Mouse (Mus musculus) neural tube, embryonic 15.5 days (tissue): Measurements from ENCODE around the gene Ankfy1. TPM values are rescaled to one million over a fixed set of nuclear protein-coding genes. Genes with fewer than 3 reads are reported as not detected.
"Not testable (repeated sequence)": the region's sequence is repeated elsewhere in the genome, so short reads cannot be mapped to it uniquely, and the experiment has no call there.

Experiments
- ATAC-seq: fragments of 200-750 bp; cut with Nextera tagmentation; 2 replicates; pipeline ENCODE4 v1.8.0; 2017; ENCODE audit warnings: mild to moderate bottlenecking, moderate TSS enrichment, moderate library complexity; ENCODE audit not compliant: low FRiP score
- H3K27ac ChIP-seq: fragments of 300-500 bp; sonication (generic); replicated peaks from 2 replicates; pipeline ENCODE4 v1.5.1; 2015; ENCODE audit warnings: mild to moderate bottlenecking, inconsistent platforms
- H3K27me3 ChIP-seq: fragments of 300-500 bp; sonication (generic); replicated peaks from 2 replicates; pipeline ENCODE4 v1.6.1; 2015; ENCODE audit warnings: inconsistent platforms
- H3K36me3 ChIP-seq: fragments of 300-500 bp; sonication (generic); 2 replicates; pipeline ENCODE4 v1.6.1; 2015; ENCODE audit warnings: inconsistent platforms
- H3K4me1 ChIP-seq: fragments of 300-500 bp; sonication (generic); 2 replicates; pipeline ENCODE4 v1.6.1; 2015; ENCODE audit warnings: inconsistent platforms
- H3K4me2 ChIP-seq: fragments of 300-500 bp; sonication (generic); 2 replicates; pipeline ENCODE4 v1.6.1; 2015; ENCODE audit warnings: inconsistent platforms, mild to moderate bottlenecking, moderate library complexity
- H3K4me3 ChIP-seq: fragments of 300-500 bp; sonication (generic); replicated peaks from 2 replicates; pipeline ENCODE4 v1.5.1; 2015; ENCODE audit warnings: mild to moderate bottlenecking, inconsistent platforms
- H3K9ac ChIP-seq: fragments of 300-500 bp; sonication (generic); replicated peaks from 2 replicates; pipeline ENCODE4 v1.6.1; 2015; ENCODE audit warnings: mild to moderate bottlenecking, inconsistent platforms
- H3K9me3 ChIP-seq: fragments of 300-500 bp; sonication (generic); replicated peaks from 2 replicates; pipeline ENCODE4 v1.6.1; 2016; ENCODE audit warnings: inconsistent platforms
- WGBS: fragments of 180-500 bp; shearing (Covaris S2); methylation state at CpG from one replicate; pipeline ENCODE4 v1.1.7; 2015; ENCODE audit warnings: mixed read lengths; 5-methylcytosine and 5-hydroxymethylcytosine counted together
- polyA plus RNA-seq: library from polyadenylated mRNA; unstranded; fragments of >200 nt; fragmentation: Nextera tagmentation; extraction: Ambion mirVana; gene quantifications from 2 replicates; pipeline ENCODE4 v1.2.1, GENCODE M21; 2015

Gene Ankfy1
- polyA plus RNA-seq, 1 experiment from 2014 or later, result 19.7 TPM

GRCm38 (mm10) chr11:72723871-72724270 is 34.1 kb downstream of the Ankfy1 start:
- no peak overlapping the region for H3K27ac ChIP-seq
- ATAC-seq, result no peak

GRCm38 (mm10) chr11:72726023-72726422 is 36.2 kb downstream of the Ankfy1 start:
- no peak overlapping the region for H3K4me2 ChIP-seq
- no peak overlapping the region for H3K9ac ChIP-seq
- H3K4me3 ChIP-seq, result no peak overlapping the region
- no peaks in the 10 kb centered on the region for H3K4me1 ChIP-seq
- H3K27me3 ChIP-seq, result no peaks in the 10 kb centered on the region
- H3K9me3 ChIP-seq, result no peaks in the 10 kb centered on the region
- no peak for ATAC-seq
- no peak overlapping the region for H3K27ac ChIP-seq
- peaks cover 26% of the 10 kb centered on the region for H3K36me3 ChIP-seq

More at GRCm38 (mm10) chr11:72723871-72724270, 34.1 kb downstream of the Ankfy1 start:
- peaks cover 6% of the 10 kb centered on the region for H3K36me3 ChIP-seq
- no peak overlapping the region for H3K9ac ChIP-seq
- no peak overlapping the region for H3K4me3 ChIP-seq
- no peaks in the 10 kb centered on the region for H3K4me1 ChIP-seq
- no peaks in the 10 kb centered on the region for H3K27me3 ChIP-seq
- no peaks in the 10 kb centered on the region for H3K9me3 ChIP-seq
- H3K4me2 ChIP-seq, result no peak overlapping the region

- Histone ChIP-seq H3K27ac (no peak overlapping the region), H3K27me3 (no peaks in the 10 kb centered on the region), H3K4me3 (no peak overlapping the region), H3K9me3 (no peaks in the 10 kb centered on the region), H3K9ac (no peak overlapping the region), H3K36me3 (peaks cover 58% of the 10 kb centered on the region), H3K4me2 (no peak overlapping the region), H3K4me1 (no peaks in the 10 kb centered on the region)
- no peak for ATAC-seq
- WGBS, result 89% methylated on average over 3 of the region's 3 CpGs
Observed at GRCm38 (mm10) chr11:72733736-72734135, 43.9 kb downstream of the Ankfy1 start.

- Histone ChIP-seq H3K9ac (no peak overlapping the region), H3K27me3 (no peaks in the 10 kb centered on the region), H3K4me1 (no peaks in the 10 kb centered on the region), H3K27ac (no peak overlapping the region), H3K4me2 (no peak overlapping the region), H3K4me3 (no peak overlapping the region), H3K9me3 (no peaks in the 10 kb centered on the region), H3K36me3 (peaks cover 58% of the 10 kb centered on the region)
- 86% methylated on average over 4 of the region's 4 CpGs for WGBS
- no peak for ATAC-seq
Observed at GRCm38 (mm10) chr11:72734840-72735518, 45.2 kb downstream of the Ankfy1 start.

GRCm38 (mm10) chr11:72735519-72735860 is 45.7 kb downstream of the Ankfy1 start:
- no peaks in the 10 kb centered on the region for H3K27me3 ChIP-seq
- no peak for ATAC-seq
- no peak overlapping the region for H3K4me2 ChIP-seq
- no peaks in the 10 kb centered on the region for H3K9me3 ChIP-seq
- no peak overlapping the region for H3K4me3 ChIP-seq
- H3K4me1 ChIP-seq, result no peaks in the 10 kb centered on the region
- H3K27ac ChIP-seq, result no peak overlapping the region
- H3K36me3 ChIP-seq, result peaks cover 58% of the 10 kb centered on the region
- WGBS, result 79% methylated on average over 2 of the region's 2 CpGs
- H3K9ac ChIP-seq, result no peak overlapping the region

GRCm38 (mm10) chr11:72736320-72736719 is 46.5 kb downstream of the Ankfy1 start:
- Histone ChIP-seq H3K9me3 (no peaks in the 10 kb centered on the region), H3K4me1 (no peaks in the 10 kb centered on the region), H3K4me2 (no peak overlapping the region), H3K36me3 (peaks cover 54% of the 10 kb centered on the region), H3K9ac (no peak overlapping the region), H3K27me3 (no peaks in the 10 kb centered on the region), H3K4me3 (no peak overlapping the region), H3K27ac (no peak overlapping the region)
- WGBS, result 81% methylated on average over 1 of the region's 1 CpGs
- no peak for ATAC-seq

GRCm38 (mm10) chr11:72737517-72737916 is 47.7 kb downstream of the Ankfy1 start:
- not testable (repeated sequence) for H3K4me2 ChIP-seq, H3K4me3 ChIP-seq, ATAC-seq, H3K27me3 ChIP-seq, H3K4me1 ChIP-seq, H3K9me3 ChIP-seq, H3K27ac ChIP-seq, H3K9ac ChIP-seq
- 87% methylated on average over 5 of the region's 5 CpGs for WGBS
- peaks cover 48% of the 10 kb centered on the region for H3K36me3 ChIP-seq

GRCm38 (mm10) chr11:72739048-72739447 is 49.2 kb downstream of the Ankfy1 start:
- no peaks in the 10 kb centered on the region for H3K27me3 ChIP-seq
- no peak overlapping the region for H3K9ac ChIP-seq
- H3K4me1 ChIP-seq, result no peaks in the 10 kb centered on the region
- no peaks in the 10 kb centered on the region for H3K9me3 ChIP-seq
- H3K36me3 ChIP-seq, result peaks cover 45% of the 10 kb centered on the region
- no peak overlapping the region for H3K4me2 ChIP-seq
- 85% methylated on average over 1 of the region's 1 CpGs for WGBS
- no peak overlapping the region for H3K27ac ChIP-seq
- ATAC-seq, result no peak
- H3K4me3 ChIP-seq, result no peak overlapping the region

- Histone ChIP-seq H3K9me3 (no peaks in the 10 kb centered on the region), H3K36me3 (peaks cover 88% of the 10 kb centered on the region), H3K4me2 (no peak overlapping the region), H3K27ac (no peak overlapping the region), H3K4me1 (no peaks in the 10 kb centered on the region), H3K9ac (no peak overlapping the region), H3K27me3 (no peaks in the 10 kb centered on the region), H3K4me3 (no peak overlapping the region)
- WGBS, result 48% methylated on average over 2 of the region's 2 CpGs
- ATAC-seq, result no peak
Observed at GRCm38 (mm10) chr11:72751956-72752355, 62.1 kb downstream of the Ankfy1 start.

- no peak for ATAC-seq
- Histone ChIP-seq H3K27ac (no peak overlapping the region), H3K4me1 (no peaks in the 10 kb centered on the region), H3K9ac (no peak overlapping the region), H3K4me2 (no peak overlapping the region), H3K27me3 (no peaks in the 10 kb centered on the region), H3K9me3 (no peaks in the 10 kb centered on the region), H3K36me3 (peaks cover 90% of the 10 kb centered on the region), H3K4me3 (no peak overlapping the region)
- WGBS, result 93% methylated on average over 5 of the region's 5 CpGs
Observed at GRCm38 (mm10) chr11:72758316-72758715, 68.5 kb downstream of the Ankfy1 start.

- H3K36me3 ChIP-seq, result peaks cover 92% of the 10 kb centered on the region
- H3K9me3 ChIP-seq, result no peaks in the 10 kb centered on the region
Observed at GRCm38 (mm10) chr11:72759581-72759980, 69.8 kb downstream of the Ankfy1 start.

GRCm38 (mm10) chr11:72760781-72761180 is 71.0 kb downstream of the Ankfy1 start:
- ATAC-seq, result no peak
- Histone ChIP-seq H3K27ac (no peak overlapping the region), H3K9ac (no peak overlapping the region), H3K4me1 (no peaks in the 10 kb centered on the region), H3K36me3 (peaks cover 87% of the 10 kb centered on the region), H3K9me3 (no peaks in the 10 kb centered on the region), H3K4me3 (no peak overlapping the region), H3K27me3 (no peaks in the 10 kb centered on the region), H3K4me2 (no peak overlapping the region)
- 77% methylated on average over 1 of the region's 1 CpGs for WGBS

More at GRCm38 (mm10) chr11:72759581-72759980, 69.8 kb downstream of the Ankfy1 start:
- no peak overlapping the region for H3K9ac ChIP-seq
- no peaks in the 10 kb centered on the region for H3K4me1 ChIP-seq
- no peak for ATAC-seq
- H3K4me3 ChIP-seq, result no peak overlapping the region
- 95% methylated on average over 6 of the region's 6 CpGs for WGBS
- no peak overlapping the region for H3K4me2 ChIP-seq
- no peak overlapping the region for H3K27ac ChIP-seq
- no peaks in the 10 kb centered on the region for H3K27me3 ChIP-seq
